Mouse (Mus musculus) small intestine, adult 10 weeks (tissue): Measurements from ENCODE around the gene Pde2a. TPM values are rescaled to one million over a fixed set of nuclear protein-coding genes. Genes with fewer than 3 reads are reported as not detected.

Source experiments
- polyA plus RNA-seq: library from polyadenylated mRNA; stranded (reverse); fragments of 350-450 nt; fragmentation: Illumina TruSeq; extraction: RNeasy Lipid Tissue Mini Kit (QIAGEN cat#74804); gene quantifications from one replicate; pipeline ENCODE4 v1.2.3, GENCODE M21; 2014; ENCODE audit warnings: low replicate concordance

Pde2a gene
- 0.41 TPM for polyA plus RNA-seq

GRCm38 (mm10) chr7:101421529-101421928 lies at the start of gene Pde2a:
Gene Pde2a, plus strand, starts transcription at chr7:101421691.

GRCm38 (mm10) chr7:101410267-101410936 lies 11.1 kb upstream of the Pde2a start, which contains the start of gene Gm45837:
Gene Gm45837, plus strand, starts transcription at chr7:101410886.

Other genes starting within 250 kb of the Pde2a start
- gene Atg16l2, start 119.4 kb upstream of the Pde2a start, polyA plus RNA-seq: 0.45 TPM
- gene Stard10, start 104.6 kb upstream of the Pde2a start, polyA plus RNA-seq: 4.5 TPM
- 1.6 TPM for gene Arap1, start 73.6 kb upstream of the Pde2a start, polyA plus RNA-seq
- gene Gm45837, start 10.8 kb upstream of the Pde2a start, polyA plus RNA-seq: not detected
- 12.0 TPM for gene Art2b, start 163.9 kb downstream of the Pde2a start, polyA plus RNA-seq
- gene Clpb, start 241.9 kb downstream of the Pde2a start, polyA plus RNA-seq: 1.6 TPM